In genomic region chr5:34881023-34881422, GRCm38 (mm10) we compare ENCODE assay signal across 25 mouse cellular contexts. TPM values are rescaled to one million over a fixed set of nuclear protein-coding genes. Genes with fewer than 3 reads are reported as not detected.
DNase-seq lines count a peak whose midpoint lies in the region; ATAC-seq and TF ChIP-seq lines count a peak whose summit lies in the region.
"Had no signal": no experiment of that assay in that cellular context is flagged by ENCODE, and none has a peak within 500 bp of the region (broad histone marks: within the 10 kb centered on the region; RNA-seq: fewer than 3 reads in every experiment).

No protein-coding gene starts in this region.

- H3K4me1 ChIP-seq in lung, embryonic 14.5 days (ENCODE audit: insufficient read depth) = no peaks in the 10 kb centered on the region
- H3K4me1 ChIP-seq in liver, embryonic 13.5 days (replicated peaks) = peaks cover 36% of the 10 kb centered on the region
- no peaks in the 10 kb centered on the region for H3K4me1 ChIP-seq in stomach, embryonic 16.5 days (ENCODE audit: control insufficient read depth, insufficient read depth, low read length)
- H3K4me1 ChIP-seq: embryonic facial prominence, embryonic 15.5 days; forebrain, embryonic 13.5 days; hindbrain, embryonic 13.5 days; limb, embryonic 10.5 days; lung, embryonic 15.5 days; midbrain, embryonic 13.5 days had no signal

- 94% methylated on average over 3 of the region's 3 CpGs for WGBS in lung, embryonic 14.5 days
- WGBS in liver, embryonic 13.5 days (ENCODE audit: insufficient replicate concordance) = 17% methylated on average over 3 of the region's 3 CpGs
- WGBS in stomach, embryonic 16.5 days = 86% methylated on average over 3 of the region's 3 CpGs

- H3K4me3 ChIP-seq in lung, embryonic 14.5 days (ENCODE audit: low read depth, low read length) = no peak overlapping the region
- H3K4me3 ChIP-seq in liver, embryonic 13.5 days (replicated peaks) = 0 out of 2 replicates have a peak overlapping the region, but pooled peaks have one; percentile 5
- H3K4me3 ChIP-seq in stomach, embryonic 16.5 days (replicated peaks; ENCODE audit: low read length) = no peak overlapping the region
- H3K4me3 ChIP-seq: embryonic facial prominence, embryonic 15.5 days; forebrain, embryonic 13.5 days; hindbrain, embryonic 13.5 days; limb, embryonic 10.5 days; lung, embryonic 15.5 days; midbrain, embryonic 13.5 days had no signal

- no peak for TF ChIP-seq CTCF in lung, embryonic 14.5 days (IDR thresholded peaks at IDR 0.05; ENCODE audit: low read depth)

- H3K36me3 ChIP-seq in lung, embryonic 14.5 days (ENCODE audit: insufficient read depth) = peaks cover 69% of the 10 kb centered on the region
- H3K36me3 ChIP-seq in liver, embryonic 13.5 days = peaks cover 68% of the 10 kb centered on the region
- peaks cover 19% of the 10 kb centered on the region for H3K36me3 ChIP-seq in stomach, embryonic 16.5 days (ENCODE audit: control insufficient read depth, insufficient read depth, low read length)

- no peaks in the 10 kb centered on the region for H3K27me3 ChIP-seq in lung, embryonic 14.5 days (ENCODE audit: insufficient read depth, low read length)
- no peaks in the 10 kb centered on the region for H3K27me3 ChIP-seq in liver, embryonic 13.5 days
- no peaks in the 10 kb centered on the region for H3K27me3 ChIP-seq in stomach, embryonic 16.5 days (ENCODE audit: control insufficient read depth, insufficient read depth, low read length)
- H3K27me3 ChIP-seq: embryonic facial prominence, embryonic 15.5 days; forebrain, embryonic 13.5 days; hindbrain, embryonic 13.5 days; lung, embryonic 15.5 days; midbrain, embryonic 13.5 days; Patski had no signal

- peak; percentile 44; the same call in 1 of the 2 replicates for ATAC-seq in lung, embryonic 14.5 days (ENCODE audit: insufficient read depth)
- ATAC-seq in erythroblast, adult 5-6 weeks (replicated peaks; ENCODE audit: low FRiP score, poor library complexity, severe bottlenecking) = peak; percentile 80
- ATAC-seq in liver, embryonic 13.5 days (ENCODE audit: low read depth) = peak; percentile 100
- peak; percentile 50 for ATAC-seq in stomach, embryonic 16.5 days (ENCODE audit: insufficient read depth, low FRiP score)
- ATAC-seq: activated CD4-positive, CD25-positive, alpha-beta regulatory T cell, adult 4 months; forebrain, embryonic 13.5 days; midbrain, embryonic 13.5 days; Patski had no signal

- no peak for DNase-seq in lung, embryonic 14.5 days
- no peak for DNase-seq in lung, adult 18-20 months
- peak; percentile 64 for DNase-seq in liver, embryonic 13.5 days
- no peak for DNase-seq in layer of hippocampus, adult 9-11 months
- no peak for DNase-seq in frontal cortex, adult 2 months (ENCODE audit: extremely low spot score in 1 of 2, low spot score in 1 of 2)
- DNase-seq: adrenal gland, postnatal 25 days; cerebellum, adult 9-11 months; embryo, embryonic 11 days; heart, postnatal 10 days; kidney, adult 11 months; kidney, postnatal 36 days; layer of hippocampus, postnatal 36 days; thymus, adult 2 months had no signal

- H3K27ac ChIP-seq in lung, embryonic 14.5 days (ENCODE audit: low read depth) = no peak overlapping the region; the same call in 1 of the 2 replicates
- peak overlapping the region; percentile 96 for H3K27ac ChIP-seq in liver, embryonic 13.5 days
- H3K27ac ChIP-seq in stomach, embryonic 16.5 days (ENCODE audit: low read length) = no peak overlapping the region
- H3K27ac ChIP-seq: embryonic facial prominence, embryonic 15.5 days; forebrain, embryonic 13.5 days; hindbrain, embryonic 13.5 days; limb, embryonic 10.5 days; lung, embryonic 15.5 days; macrophage; midbrain, embryonic 13.5 days had no signal

- no peak overlapping the region for H3K4me2 ChIP-seq in lung, embryonic 14.5 days
- peak overlapping the region; percentile 39 for H3K4me2 ChIP-seq in liver, embryonic 13.5 days
- H3K4me2 ChIP-seq in stomach, embryonic 16.5 days (ENCODE audit: low read depth, low read length) = no peak overlapping the region
- H3K4me2 ChIP-seq: embryonic facial prominence, embryonic 15.5 days; forebrain, embryonic 13.5 days; hindbrain, embryonic 13.5 days; lung, embryonic 15.5 days; midbrain, embryonic 13.5 days had no signal

- no peak overlapping the region for H3K9ac ChIP-seq in lung, embryonic 14.5 days
- H3K9ac ChIP-seq in liver, embryonic 13.5 days = peak overlapping the region; percentile 57
- H3K9ac ChIP-seq in stomach, embryonic 16.5 days (ENCODE audit: low read length) = no peak overlapping the region
- H3K9ac ChIP-seq: embryonic facial prominence, embryonic 15.5 days; forebrain, embryonic 13.5 days; hindbrain, embryonic 13.5 days; lung, embryonic 15.5 days; midbrain, embryonic 13.5 days had no signal

- H3K9me3 ChIP-seq in lung, embryonic 14.5 days (ENCODE audit: low read depth, low read length) = no peaks in the 10 kb centered on the region
- no peaks in the 10 kb centered on the region for H3K9me3 ChIP-seq in liver, embryonic 13.5 days (replicated peaks)
- H3K9me3 ChIP-seq in stomach, embryonic 16.5 days (replicated peaks; ENCODE audit: control insufficient read depth, low read length) = no peaks in the 10 kb centered on the region
- H3K9me3 ChIP-seq: embryonic facial prominence, embryonic 15.5 days; forebrain, embryonic 13.5 days; hindbrain, embryonic 13.5 days; limb, embryonic 10.5 days; lung, embryonic 15.5 days; midbrain, embryonic 13.5 days had no signal

RNA-seq across cellular contexts. Expression of gene Msantd1, which starts 26.8 kb away (rescaled TPM):
- polyA plus RNA-seq in lung, embryonic 14.5 days (2014; fragmentation: Nextera tagmentation; extraction: Ambion mirVana) = 0.49 and 1.1 TPM in 2 replicates
- not detected in 2 replicates for total RNA-seq in erythroblast, adult 5-6 weeks (2015; ENCODE audit: low replicate concordance)
- total RNA-seq in erythroblast, adult 5-6 weeks (2017; ENCODE audit: low replicate concordance) = 8.2 TPM in 1 of 2 replicates, not detected in the other
- 0.17 and 0.24 TPM in 2 replicates for polyA plus RNA-seq in liver, embryonic 13.5 days (2015; fragmentation: Nextera tagmentation; extraction: Ambion mirVana)
- polyA plus RNA-seq in stomach, embryonic 16.5 days (2015; fragmentation: Nextera tagmentation; extraction: Ambion mirVana) = 0.59 and 0.65 TPM in 2 replicates
- 8.1 and 9.0 TPM in 2 replicates for polyA plus RNA-seq in frontal cortex, adult 2 months (2012; rRNA removed)
- polyA plus RNA-seq: C2C12 had no signal

Comparison
In these comparisons a context has a peak if more than half of its experiments do, and no peak if none do; other contexts are left out.
1. ATAC-seq: peak in every context shown above with its lines; median percentile 100 in liver, embryonic 13.5 days; 80 in erythroblast, adult 5-6 weeks; 50 in stomach, embryonic 16.5 days; 44 in lung, embryonic 14.5 days.